Mouse (Mus musculus): ENCODE results near the gene Capn11.

DNA sequence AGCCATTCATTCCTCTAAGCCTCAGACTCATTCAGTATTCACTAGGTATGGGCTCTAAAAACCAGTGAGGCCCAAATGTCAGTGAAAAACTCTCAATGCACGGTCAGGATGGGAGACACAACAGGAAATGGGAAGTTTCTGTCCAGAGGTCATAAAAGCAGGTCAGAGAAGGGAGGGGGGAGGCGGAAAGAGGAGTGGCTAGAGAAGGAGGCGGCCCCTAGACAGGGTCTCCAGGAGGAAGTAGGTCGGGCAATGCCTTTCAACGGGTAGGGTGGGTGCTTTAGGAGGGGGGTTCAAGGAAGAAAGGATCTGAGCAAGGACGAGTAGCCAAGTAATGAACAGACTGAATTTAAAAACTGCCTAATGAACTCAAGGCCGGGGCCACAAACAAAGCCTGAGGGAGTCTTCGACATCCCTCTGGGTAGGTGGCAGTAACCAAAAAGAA, 40.2 kb downstream of the Capn11 start:
- no peak for TF ChIP-seq CTCF (IDR thresholded peaks at IDR 0.05; ENCODE audit: low read depth)
- TF ChIP-seq EP300 (IDR thresholded peaks at IDR 0.05; ENCODE audit: low read depth) = no peak
